Mouse (Mus musculus) cortical plate, adult 2 months (tissue): Measurements from ENCODE around the gene Tinagl1.

Experiments
- CTCF ChIP-seq: fragments of 200-500 bp; IDR thresholded peaks from 2 replicates; pipeline ENCODE4 v1.5.1; 2011; ENCODE audit warnings: mild to moderate bottlenecking, control low read depth, low read length; ENCODE audit not compliant: insufficient read depth; ENCODE audit errors: extremely low read depth
- POLR2A ChIP-seq: fragments of 200-500 bp; IDR thresholded peaks from 2 replicates; pipeline ENCODE4 v1.6.1; 2011; ENCODE audit warnings: mild to moderate bottlenecking, low read length, control low read depth; ENCODE audit not compliant: insufficient read depth; ENCODE audit errors: extremely low read depth

GRCm38 (mm10) chr4:130211870-130212269 is 36.9 kb upstream of the Tinagl1 start:
- no peak for TF ChIP-seq CTCF
- TF ChIP-seq POLR2A: no peak
